Mouse (Mus musculus): Measurements from ENCODE around the gene Emilin2. TPM values are rescaled to one million over a fixed set of nuclear protein-coding genes. Genes with fewer than 3 reads are reported as not detected.
A peak's percentile ranks its signal among the peaks of the same experiment; 100 is the strongest.

Gene Emilin2
- total and polyA plus RNA-seq, 3 experiments, result 0.34 to 0.38 TPM; not detected in 1

DNA sequence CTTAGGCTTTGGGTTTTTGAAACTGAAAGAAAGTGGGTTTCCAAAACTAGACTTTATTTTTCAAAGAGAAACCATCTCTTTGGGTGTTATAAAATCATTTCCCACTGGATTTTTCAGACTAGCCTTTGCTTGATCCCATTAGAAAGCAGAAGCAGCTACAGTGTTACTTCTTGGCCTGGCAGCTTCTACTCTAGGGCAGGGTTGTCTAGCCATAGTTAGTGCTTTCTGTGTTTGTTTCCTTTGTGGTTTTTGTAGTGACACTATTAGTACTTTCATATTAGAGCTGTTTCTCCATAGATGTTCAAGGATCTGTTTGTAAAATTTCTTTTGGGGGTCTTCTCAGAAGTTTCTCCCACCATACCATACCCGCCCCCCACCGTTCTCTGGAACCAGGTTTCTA lies 95.5 kb downstream of the Emilin2 start:
- H3K4me3 ChIP-seq (replicated peaks in 1 of 3; ENCODE audit: low read depth in 2 of 3, low read length in 2 of 3, poor library complexity in 1 of 3), result no peak overlapping the region
- H3K4me2 ChIP-seq (ENCODE audit: insufficient read depth, low read depth, poor library complexity, severe bottlenecking), result peak overlapping the region; percentile 90
- peak overlapping the region; percentile 63 for H3K9ac ChIP-seq (ENCODE audit: insufficient read depth, low read depth)
- H3K27ac ChIP-seq (ENCODE audit: insufficient read depth, low read depth), result no peak overlapping the region
- TF ChIP-seq SMC3 (IDR thresholded peaks at IDR 0.05; ENCODE audit: low read depth, low read length), result no peak
- 0 out of 2 replicates have a peak, but pooled peaks have one; percentile 45 for TF ChIP-seq EP300 (IDR thresholded peaks at IDR 0.05; ENCODE audit: low read length)
- TF ChIP-seq USF2 (conservative IDR thresholded peaks at IDR 0.05; ENCODE audit: low read depth, low read length), result no peak
- TF ChIP-seq E2F4 (IDR thresholded peaks at IDR 0.05; ENCODE audit: insufficient replicate concordance, low read depth, low read length), result no peak
- no peak for TF ChIP-seq ZKSCAN1 (IDR thresholded peaks at IDR 0.05; ENCODE audit: borderline replicate concordance, low read depth, low read length)
- peak; percentile 52; the same call in 1 of the 2 replicates for TF ChIP-seq MAFK (IDR thresholded peaks at IDR 0.05; ENCODE audit: insufficient replicate concordance, low read length)
- peak; percentile 39; the same call in 1 of the 2 replicates for TF ChIP-seq MYC (IDR thresholded peaks at IDR 0.05; ENCODE audit: low read depth, low read length)
- TF ChIP-seq ETS1 (conservative IDR thresholded peaks at IDR 0.05; ENCODE audit: low read depth, low read length), result 0 out of 2 replicates have a peak, but pooled peaks have one; percentile 12
- in situ Hi-C loops (cut with MboI; ENCODE audit: low pct_ligation_motif_present, low pct_unique_long_range_greater_than_20kb, low sequenced_read_pairs) (no loop called here), dilution Hi-C loops (cut with MboI; ENCODE audit: extremely low pct_ligation_motif_present, extremely low pct_unique_long_range_greater_than_20kb, low sequenced_read_pairs) (no loop called here)
- H3K27me3 ChIP-seq (replicated peaks), result no peaks in the 10 kb centered on the region
- peaks cover 15% of the 10 kb centered on the region for H3K79me2 ChIP-seq (replicated peaks; ENCODE audit: control insufficient read depth, extremely low read depth, insufficient read depth, poor library complexity, severe bottlenecking)
- peaks cover 32 to 79% of the 10 kb centered on the region in 2 experiments for H3K4me1 ChIP-seq (ENCODE audit: control insufficient read depth in 1 of 2, insufficient read depth in 2 of 2)
- peaks cover 9 to 27% of the 10 kb centered on the region in 2 experiments for H3K36me3 ChIP-seq (replicated peaks in 1 of 2; ENCODE audit: control insufficient read depth in 1 of 2, insufficient read depth in 1 of 2, low read length in 1 of 2)
- DNase-seq (ENCODE audit: extremely low read depth), result no peak
- peaks cover 8% of the 10 kb centered on the region for H3K9me3 ChIP-seq (replicated peaks; ENCODE audit: low read length)

DNA sequence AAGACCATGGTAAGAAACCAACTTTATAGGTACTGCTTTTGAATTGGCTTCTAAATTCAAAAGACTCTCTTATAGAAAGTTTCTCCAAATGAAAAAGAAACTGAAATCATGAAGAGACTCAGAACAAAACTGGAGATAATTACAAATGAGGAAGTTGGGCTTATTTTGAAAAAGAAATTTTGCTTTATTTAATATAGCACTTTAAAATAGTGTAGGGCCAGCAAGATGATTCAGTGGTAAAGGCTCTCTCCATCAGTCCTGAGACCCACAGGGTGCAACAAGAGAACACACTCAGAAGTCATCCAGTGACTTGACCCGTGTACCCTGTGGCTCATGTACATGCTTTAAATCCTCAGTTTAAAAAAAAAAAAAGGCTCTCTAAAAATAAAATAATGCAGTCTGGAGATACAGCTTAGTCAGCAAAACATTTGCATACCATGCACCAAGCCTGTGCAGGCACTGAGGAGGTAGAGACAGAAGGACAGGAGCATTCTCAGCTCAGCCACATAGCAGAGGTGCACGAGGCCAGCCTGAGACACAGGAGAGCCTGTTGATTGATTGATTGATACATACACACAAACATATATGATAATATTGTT lies 96.4 kb downstream of the Emilin2 start:
- H3K27ac ChIP-seq (ENCODE audit: insufficient read depth, low read depth), result peak overlapping the region; percentile 97
- H3K9ac ChIP-seq (ENCODE audit: insufficient read depth, low read depth), result peak overlapping the region; percentile 65
- dilution Hi-C loops (cut with MboI; ENCODE audit: extremely low pct_ligation_motif_present, extremely low pct_unique_long_range_greater_than_20kb, low sequenced_read_pairs), result no loop called here
- peak; percentile 82 for DNase-seq (ENCODE audit: extremely low read depth)
- H3K4me2 ChIP-seq (ENCODE audit: insufficient read depth, low read depth, poor library complexity, severe bottlenecking), result peak overlapping the region; percentile 96
- H3K4me1 ChIP-seq (ENCODE audit: control insufficient read depth in 1 of 2, insufficient read depth in 2 of 2), result peaks cover 27 to 77% of the 10 kb centered on the region in 2 experiments
- H3K27me3 ChIP-seq (replicated peaks), result no peaks in the 10 kb centered on the region
- H3K4me3 ChIP-seq (replicated peaks in 1 of 3; ENCODE audit: low read depth in 2 of 3, low read length in 2 of 3, poor library complexity in 1 of 3), result peak overlapping the region in 2 of 3 experiments; percentile 5 to 24
- in situ Hi-C loops (cut with MboI; ENCODE audit: low pct_ligation_motif_present, low pct_unique_long_range_greater_than_20kb, low sequenced_read_pairs), result no loop called here
- H3K79me2 ChIP-seq (replicated peaks; ENCODE audit: control insufficient read depth, extremely low read depth, insufficient read depth, poor library complexity, severe bottlenecking), result peaks cover 22% of the 10 kb centered on the region
- peaks cover 9 to 20% of the 10 kb centered on the region in 2 experiments for H3K36me3 ChIP-seq (replicated peaks in 1 of 2; ENCODE audit: control insufficient read depth in 1 of 2, insufficient read depth in 1 of 2, low read length in 1 of 2)
- TF ChIP-seq UBTF (IDR thresholded peaks at IDR 0.05; ENCODE audit: low read depth, low read length), result no peak
- TF ChIP-seq ZC3H11A (IDR thresholded peaks at IDR 0.05; ENCODE audit: low read depth, low read length), result no peak
- TF ChIP-seq ETS1 (conservative IDR thresholded peaks at IDR 0.05; ENCODE audit: low read depth, low read length), result peak; percentile 85
- peak; percentile 69 for TF ChIP-seq BHLHE40 (IDR thresholded peaks at IDR 0.05; ENCODE audit: low read depth, low read length)
- peak; percentile 89 for TF ChIP-seq ZNF384 (IDR thresholded peaks at IDR 0.05; ENCODE audit: low read depth, low read length)
- no peak for TF ChIP-seq NRF1 (IDR thresholded peaks at IDR 0.05; ENCODE audit: low read depth, low read length)
- TF ChIP-seq MAX (IDR thresholded peaks at IDR 0.05; ENCODE audit: low read length), result peak; percentile 59
- peak; percentile 78 for TF ChIP-seq IRF4 (IDR thresholded peaks at IDR 0.05; ENCODE audit: low read depth, low read length)
- TF ChIP-seq PAX5 (IDR thresholded peaks at IDR 0.05; ENCODE audit: low read length), result no peak
- peak; percentile 41; the same call in 1 of the 2 replicates for TF ChIP-seq JUN (IDR thresholded peaks at IDR 0.05; ENCODE audit: insufficient read depth, low read depth, low read length)
- 0 out of 2 replicates have a peak, but pooled peaks have one; percentile 34 for TF ChIP-seq ELF1 (IDR thresholded peaks at IDR 0.05; ENCODE audit: low read depth, low read length)
- TF ChIP-seq MAZ (IDR thresholded peaks at IDR 0.05; ENCODE audit: low read depth, low read length), result no peak
- no peak for TF ChIP-seq E2F4 (IDR thresholded peaks at IDR 0.05; ENCODE audit: insufficient replicate concordance, low read depth, low read length)
- TF ChIP-seq POLR2A (IDR thresholded peaks at IDR 0.05; ENCODE audit: low read depth, low read length), result peak; percentile 51
- peak; percentile 79 for TF ChIP-seq JUND (conservative IDR thresholded peaks at IDR 0.05; ENCODE audit: low read depth, low read length)
- TF ChIP-seq POLR2AphosphoS2 (IDR thresholded peaks at IDR 0.05; ENCODE audit: low read depth, low read length), result no peak
- TF ChIP-seq EP300 (IDR thresholded peaks at IDR 0.05; ENCODE audit: low read length), result peak; percentile 64
- no peak for TF ChIP-seq KAT2A (IDR thresholded peaks at IDR 0.05; ENCODE audit: insufficient replicate concordance, low read length)
- peak; percentile 60 for TF ChIP-seq TCF12 (IDR thresholded peaks at IDR 0.05; ENCODE audit: low read depth, low read length)
- TF ChIP-seq SIN3A (IDR thresholded peaks at IDR 0.05; ENCODE audit: low read length), result peak; percentile 77; the same call in 1 of the 2 replicates
- peak; percentile 100 for TF ChIP-seq MAFK (IDR thresholded peaks at IDR 0.05; ENCODE audit: insufficient replicate concordance, low read length)
- TF ChIP-seq RCOR1 (conservative IDR thresholded peaks at IDR 0.05; ENCODE audit: low read depth, low read length), result peak; percentile 73
- TF ChIP-seq MEF2A (IDR thresholded peaks at IDR 0.05; ENCODE audit: borderline replicate concordance, low read depth, low read length), result peak; percentile 89
- TF ChIP-seq ZMIZ1 (IDR thresholded peaks at IDR 0.05; ENCODE audit: low read depth, low read length), result no peak
- no peak for TF ChIP-seq NELFE (IDR thresholded peaks at IDR 0.05; ENCODE audit: low read depth, low read length)
- peaks cover 8% of the 10 kb centered on the region for H3K9me3 ChIP-seq (replicated peaks; ENCODE audit: low read length)

All from CH12.LX (cell line).